Mouse (Mus musculus): ENCODE measurements around the gene Il2ra.

The Il2ra gene

DNA sequence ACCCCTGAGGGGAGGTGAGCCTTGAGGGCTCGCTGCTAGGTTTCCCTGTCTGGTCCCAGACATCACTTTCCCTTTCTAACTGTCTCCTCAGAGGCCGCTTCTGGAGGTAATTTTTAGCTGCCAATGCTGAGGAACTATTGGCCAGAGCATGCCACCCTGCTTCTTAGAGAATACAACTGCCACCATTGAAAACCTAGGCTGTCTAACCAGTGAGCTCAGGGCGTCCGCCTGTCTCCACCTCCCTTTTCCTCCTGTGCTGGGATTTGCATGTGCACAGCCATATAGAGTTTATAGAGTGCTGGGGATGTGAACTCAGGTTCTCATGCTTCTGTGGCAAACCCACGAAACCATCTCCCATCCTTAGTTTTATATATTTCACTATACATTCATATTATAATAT lies 11.2 kb downstream of the Il2ra start:
- DNase-seq = no peak

- no peak for DNase-seq
Measured at GRCm38 (mm10) chr2:11654990-11655931, 12.7 kb downstream of the Il2ra start.

DNA sequence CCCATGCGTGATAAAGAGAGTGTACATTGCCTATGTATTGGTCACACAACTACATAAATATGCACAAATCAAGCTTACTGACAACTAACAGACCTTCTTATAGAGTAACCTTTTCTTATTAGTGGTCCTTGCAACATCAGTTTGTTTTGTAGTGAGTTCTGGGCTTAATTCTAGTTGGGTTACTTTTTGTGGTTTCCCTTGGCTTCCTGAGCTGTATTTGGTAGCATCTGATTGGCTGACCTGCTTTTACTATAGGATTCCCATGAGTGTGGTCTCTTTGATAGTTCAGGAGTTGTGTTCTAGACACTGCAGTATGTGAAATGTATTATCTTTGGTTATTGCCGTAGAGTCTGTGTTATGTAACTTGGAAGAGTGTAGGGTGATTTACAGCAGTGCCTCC lies 15.0 kb downstream of the Il2ra start:
- DNase-seq = no peak

GRCm38 (mm10) chr2:11659263-11659662 lies 16.7 kb downstream of the Il2ra start:
- no peak for DNase-seq

GRCm38 (mm10) chr2:11662143-11662906 lies 19.7 kb downstream of the Il2ra start:
- no peak for DNase-seq

- DNase-seq = no peak
Measured at GRCm38 (mm10) chr2:11662907-11663230, 20.3 kb downstream of the Il2ra start.

DNA sequence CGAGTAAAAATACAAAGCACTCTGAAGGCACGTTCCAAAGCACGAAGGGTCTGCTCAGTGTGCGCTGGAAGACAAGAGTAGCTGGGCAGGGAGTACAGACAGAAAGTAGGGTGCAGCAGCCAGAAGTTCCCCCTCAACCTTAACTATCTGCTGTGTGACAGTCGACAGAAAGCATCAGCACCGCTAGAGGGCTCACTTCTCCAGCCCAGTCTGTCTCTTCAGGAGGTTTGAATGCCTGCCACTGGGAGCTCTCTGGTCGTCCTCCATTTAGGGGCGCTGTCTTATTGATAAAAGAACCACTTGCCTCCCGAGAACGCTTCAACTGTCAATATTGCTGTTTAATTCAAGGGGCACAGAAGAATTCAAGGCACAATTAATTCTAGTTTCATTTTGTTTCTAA lies 21.4 kb downstream of the Il2ra start:
- DNase-seq = peak; percentile 51

DNA sequence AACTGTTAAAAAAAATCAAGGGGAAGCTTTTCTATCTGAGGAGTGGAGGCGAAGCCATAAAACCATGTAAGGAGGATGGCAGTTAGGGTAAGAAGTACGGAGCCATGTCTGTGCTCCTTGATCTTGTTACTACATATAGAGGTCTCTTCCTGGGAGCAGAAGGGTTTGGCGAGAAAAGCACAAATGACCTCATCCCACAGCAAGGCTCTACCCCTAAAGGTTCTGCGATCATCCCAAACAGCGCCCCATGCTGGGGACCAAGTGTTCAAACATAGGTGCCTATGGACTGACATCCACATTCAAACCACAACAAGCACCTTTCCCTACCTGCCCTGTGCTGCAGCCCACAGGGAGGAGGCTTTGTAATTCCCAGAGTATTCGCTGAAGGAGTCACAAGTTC lies 21.8 kb downstream of the Il2ra start:
- peak; percentile 10 for DNase-seq

- DNase-seq = no peak
Measured at GRCm38 (mm10) chr2:11664806-11665205, 22.2 kb downstream of the Il2ra start.

GRCm38 (mm10) chr2:11665326-11665725 lies 22.7 kb downstream of the Il2ra start:
- no peak for DNase-seq

DNA sequence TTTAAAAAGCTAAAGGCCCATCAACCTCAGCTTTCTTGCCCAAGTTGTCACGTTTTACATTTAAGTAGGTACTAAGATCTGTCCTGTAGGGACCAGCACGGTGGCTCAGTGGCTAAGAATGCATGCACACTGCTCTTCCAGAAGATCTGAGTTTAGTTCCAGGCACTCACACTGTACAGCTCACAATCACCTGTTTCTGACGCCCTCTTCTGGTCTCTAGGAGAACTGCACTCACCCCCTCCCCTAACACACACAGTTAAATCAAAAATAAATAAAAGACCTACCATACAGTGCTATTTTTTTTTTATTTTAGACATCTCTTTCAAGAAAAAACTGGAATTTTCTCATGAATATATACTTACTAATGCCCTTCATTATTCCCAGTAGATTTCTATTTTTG lies 29.5 kb downstream of the Il2ra start:
- DNase-seq = no peak

GRCm38 (mm10) chr2:11679626-11680025 lies 37.0 kb downstream of the Il2ra start:
- no peak for DNase-seq

- DNase-seq = no peak
Measured at GRCm38 (mm10) chr2:11682712-11683111, 40.1 kb downstream of the Il2ra start.

- no peak for DNase-seq
Measured at GRCm38 (mm10) chr2:11686512-11686911, 43.9 kb downstream of the Il2ra start.

GRCm38 (mm10) chr2:11687436-11687835 lies 44.8 kb downstream of the Il2ra start:
- DNase-seq = no peak

DNA sequence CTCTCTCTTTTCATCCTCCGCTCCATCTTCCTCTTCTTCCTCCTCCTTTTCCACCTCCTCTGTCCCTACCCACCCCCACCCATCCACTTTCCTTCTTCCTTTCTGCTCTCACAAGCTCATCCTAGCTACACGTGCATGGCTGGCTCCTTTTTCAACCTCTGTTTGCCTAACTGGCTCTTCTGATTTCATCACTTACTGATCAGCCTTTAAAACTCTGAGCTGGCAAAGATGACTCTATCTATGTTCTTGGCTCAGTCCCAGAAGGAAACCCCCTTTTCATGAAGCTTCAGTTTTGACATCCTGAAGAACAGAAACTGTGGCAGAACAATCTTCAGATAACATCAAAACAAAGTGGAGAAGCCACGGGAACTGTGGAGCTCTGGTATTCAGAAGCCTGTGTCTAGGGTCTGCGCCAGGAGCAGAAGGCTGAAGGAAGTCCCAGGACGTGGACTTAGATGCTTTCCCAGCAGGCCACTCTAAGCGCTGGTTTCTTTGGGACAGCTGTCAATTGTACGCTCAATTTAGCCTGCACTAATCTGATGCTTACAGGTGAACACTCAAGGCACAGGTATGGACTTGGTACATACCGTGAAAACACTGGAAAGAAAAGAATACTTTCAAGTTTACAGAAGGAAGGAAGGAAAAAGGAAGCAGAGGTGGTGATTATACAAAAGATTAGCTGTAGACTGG lies 47.7 kb downstream of the Il2ra start:
- DNase-seq = no peak

- DNase-seq = no peak
Measured at GRCm38 (mm10) chr2:11693352-11693751, 50.7 kb downstream of the Il2ra start.

GRCm38 (mm10) chr2:11694104-11694503 lies 51.5 kb downstream of the Il2ra start:
- no peak for DNase-seq

DNA sequence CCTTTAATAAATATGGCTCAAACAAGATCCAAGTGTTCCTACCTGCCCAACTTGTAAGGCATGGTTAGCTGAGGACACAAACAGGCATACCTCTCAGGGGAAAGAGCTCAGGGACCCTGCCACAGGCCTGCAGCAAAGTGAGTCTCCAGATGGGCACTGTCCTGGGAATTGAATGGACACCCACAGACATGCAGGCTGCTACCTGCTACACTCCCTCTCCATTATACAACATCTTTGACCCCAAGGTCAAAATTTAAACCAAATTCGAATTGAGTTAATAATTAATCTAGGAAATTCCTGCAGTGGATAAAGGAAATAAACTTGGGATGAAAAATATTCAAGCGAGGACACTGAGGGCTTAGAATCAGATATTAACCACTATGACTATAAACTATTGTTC lies 53.3 kb downstream of the Il2ra start:
- no peak for DNase-seq

- no peak for DNase-seq
Measured at GRCm38 (mm10) chr2:11698994-11699393, 56.4 kb downstream of the Il2ra start.

- no peak for DNase-seq
Measured at GRCm38 (mm10) chr2:11699905-11700304, 57.3 kb downstream of the Il2ra start.

- DNase-seq = peak; percentile 17
Measured at GRCm38 (mm10) chr2:11705201-11706025, 62.8 kb downstream of the Il2ra start, which contains the start of gene Il15ra. Il15ra (plus strand) TSS chr2:11705290.
